Comparison of ENCODE assay signal across 8 mouse cellular contexts in genomic region chr5:115156933-115157589, GRCm38 (mm10). TPM values are rescaled to one million over a fixed set of nuclear protein-coding genes. Genes with fewer than 3 reads are reported as not detected.
A peak's percentile ranks its signal among the peaks of the same experiment; 100 is the strongest.
DNase-seq lines count a peak whose midpoint lies in the region; ATAC-seq and TF ChIP-seq lines count a peak whose summit lies in the region.

No protein-coding gene starts in this region.

- peak overlapping the region; percentile 98 for H3K4me3 ChIP-seq in heart, embryonic 10.5 days
- peak overlapping the region; percentile 97 for H3K4me3 ChIP-seq in ES-Bruce4 (ENCODE audit: low read depth, low read length)
- peak overlapping the region; percentile 96 for H3K4me3 ChIP-seq in embryonic facial prominence, embryonic 12.5 days
- H3K4me3 ChIP-seq in intestine, embryonic 16.5 days (ENCODE audit: low read length), result peak overlapping the region; percentile 99

- TF ChIP-seq POLR2A in ES-Bruce4 (IDR thresholded peaks at IDR 0.05; ENCODE audit: insufficient read depth, low read length), result no peak

- H3K9ac ChIP-seq in ES-Bruce4 (ENCODE audit: low read depth, poor library complexity, severe bottlenecking), result peak overlapping the region; percentile 96
- peak overlapping the region; percentile 90 for H3K9ac ChIP-seq in embryonic facial prominence, embryonic 12.5 days
- H3K9ac ChIP-seq in intestine, embryonic 16.5 days (ENCODE audit: low read depth, low read length), result peak overlapping the region; percentile 99

- peak overlapping the region; percentile 97 for H3K27ac ChIP-seq in heart, embryonic 10.5 days
- H3K27ac ChIP-seq in ES-Bruce4 (ENCODE audit: insufficient read depth, low read length), result peak overlapping the region; percentile 37; the same call in 1 of the 2 replicates
- H3K27ac ChIP-seq in embryonic facial prominence, embryonic 12.5 days, result peak overlapping the region; percentile 95
- H3K27ac ChIP-seq in intestine, embryonic 16.5 days (ENCODE audit: low read length), result peak overlapping the region; percentile 97

- WGBS in heart, embryonic 10.5 days, result 3% methylated on average over 26 of the region's 26 CpGs
- WGBS in embryonic facial prominence, embryonic 12.5 days, result 1% methylated on average over 26 of the region's 26 CpGs
- 1% methylated on average over 26 of the region's 26 CpGs for WGBS in intestine, embryonic 16.5 days

- TF ChIP-seq CTCF in ES-Bruce4 (IDR thresholded peaks at IDR 0.05; ENCODE audit: low read depth, low read length), result no peak

- no peaks in the 10 kb centered on the region for H3K27me3 ChIP-seq in heart, embryonic 10.5 days (ENCODE audit: insufficient read depth, poor library complexity, severe bottlenecking)
- no peaks in the 10 kb centered on the region for H3K27me3 ChIP-seq in ES-Bruce4 (ENCODE audit: control insufficient read depth, insufficient read depth, low read length, poor library complexity, severe bottlenecking)
- no peaks in the 10 kb centered on the region for H3K27me3 ChIP-seq in embryonic facial prominence, embryonic 12.5 days
- no peaks in the 10 kb centered on the region for H3K27me3 ChIP-seq in intestine, embryonic 16.5 days (replicated peaks; ENCODE audit: control insufficient read depth, insufficient read depth, low read length)

- H3K36me3 ChIP-seq in heart, embryonic 10.5 days, result peaks cover 11% of the 10 kb centered on the region; the same call in 1 of the 2 replicates
- H3K36me3 ChIP-seq in ES-Bruce4 (ENCODE audit: control insufficient read depth, insufficient read depth, low read length, poor library complexity, severe bottlenecking), result peaks cover 5% of the 10 kb centered on the region
- no peaks in the 10 kb centered on the region for H3K36me3 ChIP-seq in embryonic facial prominence, embryonic 12.5 days
- no peaks in the 10 kb centered on the region for H3K36me3 ChIP-seq in intestine, embryonic 16.5 days (ENCODE audit: control insufficient read depth, insufficient read depth, low read length)

- H3K4me1 ChIP-seq in heart, embryonic 10.5 days, result peaks cover 69% of the 10 kb centered on the region
- peaks cover 4% of the 10 kb centered on the region for H3K4me1 ChIP-seq in ES-Bruce4 (ENCODE audit: control insufficient read depth, insufficient read depth, low read length)
- H3K4me1 ChIP-seq in embryonic facial prominence, embryonic 12.5 days, result peaks cover 62% of the 10 kb centered on the region
- H3K4me1 ChIP-seq in intestine, embryonic 16.5 days (ENCODE audit: control insufficient read depth, insufficient read depth, low read length), result peaks cover 61% of the 10 kb centered on the region

- no peak for ATAC-seq in embryonic facial prominence, embryonic 12.5 days (ENCODE audit: insufficient number of reproducible peaks, insufficient read depth, low FRiP score, low TSS enrichment)
- no peak for ATAC-seq in intestine, embryonic 16.5 days
- ATAC-seq in inflammation-experienced regulatory T-cells, adult 6 months, result no peak

- peak overlapping the region; percentile 80 for H3K4me2 ChIP-seq in embryonic facial prominence, embryonic 12.5 days (replicated peaks)
- peak overlapping the region; percentile 83 for H3K4me2 ChIP-seq in intestine, embryonic 16.5 days (ENCODE audit: low read depth, low read length)

- no peak for DNase-seq in heart, embryonic 10.5 days (ENCODE audit: low spot score)
- no peak for DNase-seq in heart, adult 9 months (ENCODE audit: low spot score in 2 of 2)
- peak; percentile 74 for DNase-seq in naive thymus-derived CD4-positive, alpha-beta T cell, adult 2 months (ENCODE audit: low read depth)
- DNase-seq in urinary bladder, postnatal 4 days (ENCODE audit: low spot score in 2 of 2), result no peak

- no peak for TF ChIP-seq EP300 in ES-Bruce4 (IDR thresholded peaks at IDR 0.05; ENCODE audit: insufficient read depth, low read depth, low read length)

- H3K9me3 ChIP-seq in heart, embryonic 10.5 days, result no peaks in the 10 kb centered on the region
- H3K9me3 ChIP-seq in ES-Bruce4 (replicated peaks; ENCODE audit: control insufficient read depth, insufficient read depth, low read length, poor library complexity, severe bottlenecking), result no peaks in the 10 kb centered on the region
- no peaks in the 10 kb centered on the region for H3K9me3 ChIP-seq in embryonic facial prominence, embryonic 12.5 days
- H3K9me3 ChIP-seq in intestine, embryonic 16.5 days (ENCODE audit: control insufficient read depth, low read length), result no peaks in the 10 kb centered on the region

RNA-seq across cellular contexts. Expression of gene Mlec, which starts 0.9 kb away (rescaled TPM):
- polyA plus RNA-seq in heart, embryonic 10.5 days (2016; fragmentation: Nextera tagmentation; extraction: Ambion mirVana), result 110 and 113 TPM in 2 replicates
- polyA plus RNA-seq in ES-Bruce4 (2011; ENCODE audit: insufficient read depth, insufficient read length, low read depth, missing spikeins), result 137 and 139 TPM in 2 replicates
- 82.1 and 86.6 TPM in 2 replicates for polyA plus RNA-seq in embryonic facial prominence, embryonic 12.5 days (2016; fragmentation: Nextera tagmentation; extraction: Ambion mirVana)
- 68.5 and 82.4 TPM in 2 replicates for polyA plus RNA-seq in intestine, embryonic 16.5 days (2015; fragmentation: Nextera tagmentation; extraction: Ambion mirVana)
- 10 to 100 TPM; 25.5 to 32.7 (median 30.3) TPM for polyA plus RNA-seq in inflammation-experienced regulatory T-cells, adult 6 months (2017; shearing (Covaris generic))

RNA-seq across cellular contexts. Expression of gene Unc119b, which starts 22.3 kb away (rescaled TPM):
- polyA plus RNA-seq in heart, embryonic 10.5 days (2016; fragmentation: Nextera tagmentation; extraction: Ambion mirVana), result 25.7 and 35.8 TPM in 2 replicates
- 35.5 and 36.9 TPM in 2 replicates for polyA plus RNA-seq in ES-Bruce4 (2011; ENCODE audit: insufficient read depth, insufficient read length, low read depth, missing spikeins)
- 56.0 and 56.3 TPM in 2 replicates for polyA plus RNA-seq in embryonic facial prominence, embryonic 12.5 days (2016; fragmentation: Nextera tagmentation; extraction: Ambion mirVana)
- polyA plus RNA-seq in intestine, embryonic 16.5 days (2015; fragmentation: Nextera tagmentation; extraction: Ambion mirVana), result 22.1 and 23.2 TPM in 2 replicates
- 10 to 100 TPM; 15.9 to 27.8 (median 21.3) TPM for polyA plus RNA-seq in inflammation-experienced regulatory T-cells, adult 6 months (2017; shearing (Covaris generic))

RNA-seq across cellular contexts. Expression of gene Cabp1, which starts 37.1 kb away (rescaled TPM):
- 0.79 and 1.2 TPM in 2 replicates for polyA plus RNA-seq in heart, embryonic 10.5 days (2016; fragmentation: Nextera tagmentation; extraction: Ambion mirVana)
- polyA plus RNA-seq in ES-Bruce4 (2011; ENCODE audit: insufficient read depth, insufficient read length, low read depth, missing spikeins), result 8.1 and 11.4 TPM in 2 replicates
- 2.6 and 4.7 TPM in 2 replicates for polyA plus RNA-seq in embryonic facial prominence, embryonic 12.5 days (2016; fragmentation: Nextera tagmentation; extraction: Ambion mirVana)
- polyA plus RNA-seq in intestine, embryonic 16.5 days (2015; fragmentation: Nextera tagmentation; extraction: Ambion mirVana), result 0.80 and 1.2 TPM in 2 replicates
- polyA plus RNA-seq in inflammation-experienced regulatory T-cells, adult 6 months (2017; shearing (Covaris generic)), result not detected

RNA-seq across cellular contexts. Expression of gene Acads, which starts 37.9 kb away (rescaled TPM):
- 107 and 138 TPM in 2 replicates for polyA plus RNA-seq in heart, embryonic 10.5 days (2016; fragmentation: Nextera tagmentation; extraction: Ambion mirVana)
- polyA plus RNA-seq in ES-Bruce4 (2011; ENCODE audit: insufficient read depth, insufficient read length, low read depth, missing spikeins), result 44.8 and 52.1 TPM in 2 replicates
- 52.4 and 52.8 TPM in 2 replicates for polyA plus RNA-seq in embryonic facial prominence, embryonic 12.5 days (2016; fragmentation: Nextera tagmentation; extraction: Ambion mirVana)
- polyA plus RNA-seq in intestine, embryonic 16.5 days (2015; fragmentation: Nextera tagmentation; extraction: Ambion mirVana), result 150 and 162 TPM in 2 replicates
- 10 to 100 TPM; 11.3 to 20.2 (median 18.8) TPM for polyA plus RNA-seq in inflammation-experienced regulatory T-cells, adult 6 months (2017; shearing (Covaris generic))

RNA-seq across cellular contexts. Expression of gene Gm10401, which starts 59.0 kb away (rescaled TPM):
- 13.7 and 15.7 TPM in 2 replicates for polyA plus RNA-seq in heart, embryonic 10.5 days (2016; fragmentation: Nextera tagmentation; extraction: Ambion mirVana)
- not detected in 2 replicates for polyA plus RNA-seq in ES-Bruce4 (2011; ENCODE audit: insufficient read depth, insufficient read length, low read depth, missing spikeins)
- polyA plus RNA-seq in embryonic facial prominence, embryonic 12.5 days (2016; fragmentation: Nextera tagmentation; extraction: Ambion mirVana), result 31.3 and 34.4 TPM in 2 replicates
- polyA plus RNA-seq in intestine, embryonic 16.5 days (2015; fragmentation: Nextera tagmentation; extraction: Ambion mirVana), result 17.6 and 22.0 TPM in 2 replicates
- 10 to 100 TPM; 14.8 to 23.2 (median 18.5) TPM for polyA plus RNA-seq in inflammation-experienced regulatory T-cells, adult 6 months (2017; shearing (Covaris generic))

Comparison
In these comparisons a context has a peak if more than half of its experiments do, and no peak if none do; other contexts are left out.
1. H3K27ac ChIP-seq: peak in every context shown above with its lines; median percentile 97 in heart, embryonic 10.5 days; 97 in intestine, embryonic 16.5 days; 95 in embryonic facial prominence, embryonic 12.5 days; 37 in ES-Bruce4.